Mouse (Mus musculus) adrenal gland, adult 8-10 months (tissue): ENCODE measurements around the gene Nadk. TPM values are rescaled to one million over a fixed set of nuclear protein-coding genes. Genes with fewer than 3 reads are reported as not detected.
"Not testable (repeated sequence)": the region's sequence is repeated elsewhere in the genome, so short reads cannot be mapped to it uniquely, and the experiment has no call there.

ENCODE experiments used
- DNase-seq: peaks from one replicate; pipeline ENCODE4 v3.0.0; 2022
- total RNA-seq, 4 experiments: library from RNA; stranded (reverse); gene quantifications; 2 replicates each; pipeline ENCODE4 v1.2.4; 2022

Nadk gene
- total RNA-seq, 4 experiments from 2014 or later, result 155 to 289 (median 213) TPM

- not testable (repeated sequence) for DNase-seq
These were observed 8.1 kb downstream of the Nadk start for GRCm38 (mm10) chr4:155570315-155570714.

- no peak for DNase-seq
These were observed 9.3 kb downstream of the Nadk start for GRCm38 (mm10) chr4:155571442-155571841.

GRCm38 (mm10) chr4:155573155-155573554 lies 11.0 kb downstream of the Nadk start:
- no peak for DNase-seq

GRCm38 (mm10) chr4:155573876-155574275 lies 11.7 kb downstream of the Nadk start:
- no peak for DNase-seq

GRCm38 (mm10) chr4:155574931-155575330 lies 12.8 kb downstream of the Nadk start:
- no peak for DNase-seq

GRCm38 (mm10) chr4:155575521-155575920 lies 13.3 kb downstream of the Nadk start:
- no peak for DNase-seq

- peak; percentile 78 for DNase-seq
These were observed 15.0 kb downstream of the Nadk start for GRCm38 (mm10) chr4:155577132-155577531.

GRCm38 (mm10) chr4:155577741-155578140 lies 15.6 kb downstream of the Nadk start:
- no peak for DNase-seq

- DNase-seq, result peak; percentile 92
These were observed 16.4 kb downstream of the Nadk start for GRCm38 (mm10) chr4:155578336-155579125.

- no peak for DNase-seq
These were observed 18.2 kb downstream of the Nadk start for GRCm38 (mm10) chr4:155580420-155580819.

- peak; percentile 80 for DNase-seq
These were observed 20.2 kb downstream of the Nadk start for GRCm38 (mm10) chr4:155582279-155582905.

- no peak for DNase-seq
These were observed 27.2 kb downstream of the Nadk start for GRCm38 (mm10) chr4:155589356-155589755.

GRCm38 (mm10) chr4:155591012-155591719 lies 29.0 kb downstream of the Nadk start:
- no peak for DNase-seq

GRCm38 (mm10) chr4:155593780-155594179 lies 31.6 kb downstream of the Nadk start:
- DNase-seq, result no peak

GRCm38 (mm10) chr4:155595777-155596176 lies 33.6 kb downstream of the Nadk start:
- DNase-seq, result no peak

GRCm38 (mm10) chr4:155596606-155597005 lies 34.4 kb downstream of the Nadk start:
- DNase-seq, result no peak

- DNase-seq, result no peak
These were observed 36.4 kb downstream of the Nadk start for GRCm38 (mm10) chr4:155598536-155598935.

- DNase-seq, result no peak
These were observed 38.0 kb downstream of the Nadk start for GRCm38 (mm10) chr4:155599901-155600825.

GRCm38 (mm10) chr4:155601091-155601996 lies 39.2 kb downstream of the Nadk start, which contains the start of gene Slc35e2:
Slc35e2 (plus strand) TSS chr4:155601416.
- DNase-seq, result peak; percentile 86

GRCm38 (mm10) chr4:155601997-155602456 lies 39.8 kb downstream of the Nadk start:
- DNase-seq, result no peak

- no peak for DNase-seq
These were observed 40.6 kb downstream of the Nadk start for GRCm38 (mm10) chr4:155602753-155603152.
